Mouse (Mus musculus): ENCODE results near the gene Dcps. TPM values are rescaled to one million over a fixed set of nuclear protein-coding genes. Genes with fewer than 3 reads are reported as not detected.

Dcps gene
- polyA plus RNA-seq (2012; rRNA removed) = 64.6 and 70.0 TPM in 2 replicates

GRCm38 (mm10) chr9:35175251-35176123, at the start of gene Dcps:
Gene Dcps (minus strand): TSS chr9:35176061.

GRCm38 (mm10) chr9:35210542-35211474, 34.9 kb upstream of the Dcps start, which contains the start of gene Foxred1:
Gene Foxred1 (minus strand): TSS chr9:35211055.

GRCm38 (mm10) chr9:35199772-35200471, 24.1 kb upstream of the Dcps start, which contains the start of the genes Srpr and Tirap:
Gene Srpr (plus strand): TSS chr9:35200175.
Gene Tirap (minus strand): TSS chr9:35200291.

GRCm38 (mm10) chr9:35119168-35119567, 56.7 kb downstream of the Dcps start, which contains the start of gene St3gal4:
Gene St3gal4 (minus strand): TSS chr9:35119268.

Other genes starting within 250 kb of the Dcps start
- 3.9 and 7.1 TPM in 2 replicates for gene St3gal4, start 56.8 kb downstream of the Dcps start, polyA plus RNA-seq (2012; rRNA removed)
- gene Srpr, start 24.1 kb upstream of the Dcps start, polyA plus RNA-seq (2012; rRNA removed) = 49.0 and 64.3 TPM in 2 replicates
- 4.0 and 5.1 TPM in 2 replicates for gene Tirap, start 24.2 kb upstream of the Dcps start, polyA plus RNA-seq (2012; rRNA removed)
- 56.6 and 58.0 TPM in 2 replicates for gene Foxred1, start 35.0 kb upstream of the Dcps start, polyA plus RNA-seq (2012; rRNA removed)
- 43.5 and 51.7 TPM in 2 replicates for gene Fam118b, start 91.7 kb upstream of the Dcps start, polyA plus RNA-seq (2012; rRNA removed)
- gene Rpusd4, start 91.8 kb upstream of the Dcps start, polyA plus RNA-seq (2012; rRNA removed) = 18.3 and 19.8 TPM in 2 replicates
- 31.8 and 35.3 TPM in 2 replicates for gene Cdon, start 245.1 kb upstream of the Dcps start, polyA plus RNA-seq (2012; rRNA removed)